In genomic region chr8:66782656-66783055, GRCm38 (mm10) we compare ENCODE assay signal across 28 mouse cellular contexts.
"Had no signal": no experiment of that assay in that cellular context is flagged by ENCODE, and none has a peak within 500 bp of the region (broad histone marks: within the 10 kb centered on the region; RNA-seq: fewer than 3 reads in every experiment).

No protein-coding gene starts in this region.

- H3K36me3 ChIP-seq: heart, embryonic 13.5 days; heart, embryonic 15.5 days; hindbrain, embryonic 10.5 days; hindbrain, embryonic 12.5 days; intestine, embryonic 15.5 days; kidney, embryonic 15.5 days; limb, embryonic 10.5 days; limb, embryonic 12.5 days; liver, embryonic 13.5 days; liver, embryonic 15.5 days had no signal

- H3K4me2 ChIP-seq: heart, embryonic 11.5 days; heart, embryonic 13.5 days; heart, embryonic 15.5 days; hindbrain, embryonic 12.5 days; hindbrain, embryonic 14.5 days; intestine, embryonic 15.5 days; kidney, embryonic 15.5 days; limb, embryonic 12.5 days; liver, embryonic 11.5 days; liver, embryonic 13.5 days; liver, embryonic 15.5 days had no signal

- DNase-seq: gastrocnemius, adult 2 months; gastrocnemius, postnatal 10 days; gastrocnemius, postnatal 25 days; heart, adult 2 months; heart, postnatal 4 days; kidney, adult 18-20 months; kidney, adult 8-10 months; kidney, postnatal 14 days; kidney, postnatal 36 days; liver; liver, embryonic 13.5 days had no signal

- H3K4me1 ChIP-seq: heart, embryonic 13.5 days; heart, embryonic 15.5 days; hindbrain, embryonic 10.5 days; hindbrain, embryonic 12.5 days; intestine, embryonic 15.5 days; kidney, embryonic 15.5 days; limb, embryonic 12.5 days; liver, embryonic 13.5 days; liver, embryonic 15.5 days had no signal

- H3K9ac ChIP-seq: heart, embryonic 13.5 days; heart, embryonic 15.5 days; hindbrain, embryonic 12.5 days; hindbrain, embryonic 14.5 days; intestine, embryonic 15.5 days; kidney, embryonic 15.5 days; limb, embryonic 12.5 days; liver, embryonic 13.5 days; liver, embryonic 15.5 days had no signal

- H3K9me3 ChIP-seq: heart, embryonic 13.5 days; heart, embryonic 15.5 days; hindbrain, embryonic 10.5 days; hindbrain, embryonic 12.5 days; intestine, embryonic 15.5 days; kidney, embryonic 15.5 days; limb, embryonic 10.5 days; limb, embryonic 12.5 days; liver, embryonic 13.5 days; liver, embryonic 15.5 days had no signal

- ATAC-seq: hindbrain, embryonic 16.5 days; inflammation-experienced regulatory T-cells, adult 6 months; intestine, embryonic 15.5 days; intestine, postnatal 0 days had no signal

- H3K4me3 ChIP-seq: gastrocnemius, adult 2 months; heart, adult 2 months; heart, embryonic 13.5 days; heart, embryonic 15.5 days; hindbrain, embryonic 10.5 days; hindbrain, embryonic 12.5 days; intestine, embryonic 15.5 days; kidney, embryonic 15.5 days; left cerebral cortex, adult 2 months; limb, embryonic 10.5 days; limb, embryonic 12.5 days; liver, embryonic 13.5 days; liver, embryonic 15.5 days had no signal

- H3K27ac ChIP-seq: gastrocnemius, adult 2 months; heart, adult 2 months; heart, embryonic 13.5 days; heart, embryonic 15.5 days; hindbrain, embryonic 10.5 days; hindbrain, embryonic 12.5 days; hindbrain, embryonic 14.5 days; intestine, embryonic 15.5 days; kidney, embryonic 15.5 days; kidney, postnatal 0 days; left cerebral cortex, adult 2 months; limb, embryonic 10.5 days; limb, embryonic 12.5 days; liver, embryonic 13.5 days; liver, embryonic 15.5 days had no signal

- H3K27me3 ChIP-seq: heart, embryonic 13.5 days; heart, embryonic 15.5 days; hindbrain, embryonic 12.5 days; intestine, embryonic 15.5 days; kidney, embryonic 15.5 days; limb, embryonic 12.5 days; liver, embryonic 13.5 days; liver, embryonic 15.5 days had no signal
